Mouse (Mus musculus) left cerebral cortex, adult 2 months (tissue): Measurements from ENCODE around the gene Pxk. TPM values are rescaled to one million over a fixed set of nuclear protein-coding genes. Genes with fewer than 3 reads are reported as not detected.
A peak's percentile ranks its signal among the peaks of the same experiment; 100 is the strongest.

Experiments
- DNase-seq, 2 experiments: peaks; one replicate each; pipeline ENCODE4 v3.0.0; 2021 to 2022; ENCODE audit warnings: low spot score in 2 of 2, mixed read lengths in 1 of 2; ENCODE audit errors: extremely low spot score in 1 of 2
- H3K27ac ChIP-seq: fragments of 200-600 bp; 2 replicates; pipeline ENCODE4 v1.8.1; 2022
- H3K4me3 ChIP-seq: fragments of 200-600 bp; 2 replicates; pipeline ENCODE4 v1.8.1; 2022
- CTCF ChIP-seq: fragments of 200-600 bp; IDR thresholded peaks from 2 replicates; pipeline ENCODE4 v1.8.1; 2022; ENCODE audit warnings: antibody characterized with exemption, mild to moderate bottlenecking, moderate library complexity
- intact Hi-C: fragments of 180-260 bp; cut with DNase I; formaldehyde crosslinking; loops from one replicate; pipeline ENCODE4 v1.15.1; 2025
- long read RNA-seq, 2 experiments: library from polyadenylated mRNA; stranded (forward); transcript quantifications; one replicate each; pipeline ENCODE4 v2.0.0; 2021; ENCODE audit warnings: borderline mapping rate in 2 of 2
- total RNA-seq, 2 experiments: library from RNA; stranded (reverse); gene quantifications; 2 replicates each; pipeline ENCODE4 v1.2.3; 2021

The Pxk gene
- total RNA-seq, result 10 to 100 TPM; 34.5 to 36.6 TPM
- long read RNA-seq, experiment 1, transcript Pxk-201 (18 exons, 2,812 nt), result minor isoform, 5 of 48 reads
- long read RNA-seq, experiment 1, transcript Pxk-202 (19 exons, 2,840 nt), result major isoform, 12 of 48 reads
- long read RNA-seq, experiment 1, partial matches to known transcripts, result 2 of 48 reads
- long read RNA-seq, experiment 1, other reads (novel, unspliced or antisense), result 26 of 48 reads
- long read RNA-seq, experiment 2, transcript Pxk-202 (19 exons, 2,840 nt), result major isoform, 7 of 42 reads
- long read RNA-seq, experiment 2, transcript Pxk-205 (18 exons, 2,765 nt), result major isoform, 7 of 42 reads
- long read RNA-seq, experiment 2, partial matches to known transcripts, result 3 of 42 reads
- long read RNA-seq, experiment 2, other reads (novel, unspliced or antisense), result 21 of 42 reads

GRCm38 (mm10) chr14:8097978-8098686 is at the start of gene Pxk:
Gene Pxk, plus strand, starts transcription at chr14:8098211.
- peak within 1 kb of the TSS; percentile 83 for H3K27ac ChIP-seq
- peak; percentile 94 to 97 for DNase-seq
- no peak for TF ChIP-seq CTCF
- intact Hi-C loops, result loop anchor here (2.0 kb wide), 2 partner anchors 37 to 63 kb away; no protein-coding TSS in a partner anchor
- H3K4me3 ChIP-seq, result peak within 1 kb of the TSS; percentile 81

- no peak overlapping the region for H3K4me3 ChIP-seq
- intact Hi-C loops, result no loop called here
- no peak for DNase-seq
- H3K27ac ChIP-seq, result no peak overlapping the region
- no peak for TF ChIP-seq CTCF
These were observed 48.7 kb upstream of the Pxk start for GRCm38 (mm10) chr14:8049334-8049733.

DNA sequence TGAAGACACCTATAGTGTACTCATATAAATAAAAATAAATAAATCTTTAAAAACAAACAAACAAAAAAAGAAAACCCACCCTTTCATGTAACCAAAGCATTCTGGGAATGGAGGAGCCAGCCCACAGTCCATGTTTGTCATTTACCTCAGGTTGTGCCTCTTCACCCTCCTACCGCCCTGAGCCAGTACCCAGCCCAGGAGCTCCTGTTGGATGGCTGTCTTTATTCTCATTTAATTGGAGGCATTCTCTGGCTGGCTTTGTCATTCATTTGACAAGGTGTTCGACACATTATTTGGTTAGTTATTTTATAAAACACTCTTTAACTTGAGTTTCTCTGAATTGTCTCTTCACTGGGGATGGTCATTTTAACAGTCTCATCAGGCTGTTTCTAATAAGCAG is 46.1 kb upstream of the Pxk start:
- intact Hi-C loops, result no loop called here
- no peak overlapping the region for H3K27ac ChIP-seq
- TF ChIP-seq CTCF, result no peak

DNA sequence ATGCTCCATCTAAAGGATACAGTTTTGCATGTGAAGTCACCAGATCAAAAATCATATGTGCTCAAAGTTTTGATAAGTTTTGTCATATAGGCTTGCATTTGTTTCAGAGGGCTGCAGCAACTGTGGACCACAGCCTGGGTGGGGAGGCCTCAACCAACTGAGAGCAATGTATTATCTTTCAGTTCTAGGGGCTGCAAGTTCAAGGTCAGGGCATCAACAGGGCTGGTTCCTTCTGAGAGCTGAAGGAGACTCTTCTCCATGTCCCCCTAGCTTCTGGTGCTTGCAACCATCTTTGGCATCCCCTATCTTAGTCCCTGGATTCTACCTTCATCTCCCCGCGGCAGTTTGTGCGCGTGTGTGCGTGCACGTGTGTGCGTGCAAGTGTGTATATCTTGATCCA is 45.4 kb upstream of the Pxk start:
- intact Hi-C loops, result no loop called here

More for the DNA sequence above, 46.1 kb upstream of the Pxk start:
- DNase-seq, result no peak
- H3K4me3 ChIP-seq, result no peak overlapping the region

DNA sequence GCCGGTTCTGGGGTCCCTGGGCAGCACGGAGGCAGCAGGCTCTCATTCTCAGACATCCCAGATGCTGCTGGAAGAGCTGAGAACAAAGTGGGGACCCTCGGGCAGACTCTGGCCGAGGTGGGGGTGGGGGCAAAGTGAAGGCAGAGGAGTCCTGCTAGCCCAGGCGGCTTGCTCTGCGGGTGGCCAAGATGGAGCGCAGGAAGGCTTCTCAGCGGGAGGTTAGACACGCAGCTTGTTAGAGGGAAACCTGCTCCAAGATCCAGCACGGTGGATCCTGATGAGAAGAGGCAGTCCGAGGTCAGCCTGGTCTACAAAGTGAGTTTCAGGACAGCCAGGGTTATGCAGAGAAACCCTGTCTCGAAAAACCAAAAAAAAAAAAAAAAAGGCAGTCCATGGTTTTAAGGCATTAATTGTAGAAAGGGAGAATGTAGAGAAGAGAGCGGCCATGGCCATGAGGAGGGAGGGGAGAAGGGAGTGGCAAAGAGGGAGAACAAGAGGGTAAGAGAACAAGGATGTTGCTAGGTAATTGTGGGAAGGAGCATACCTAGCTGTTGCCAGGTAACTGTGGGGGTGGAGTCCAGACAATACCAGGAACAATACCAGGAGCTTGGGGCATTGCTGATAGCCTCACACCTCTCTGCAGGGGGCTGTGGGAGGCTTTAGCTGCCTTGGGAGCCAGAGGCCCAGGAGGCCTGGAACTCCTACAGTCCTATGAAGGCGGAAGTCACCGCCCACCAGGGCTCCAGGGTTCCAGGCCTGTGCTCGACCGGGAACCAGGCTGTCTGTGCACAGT is 43.5 kb upstream of the Pxk start:
- no peak for TF ChIP-seq CTCF
- Histone ChIP-seq H3K4me3 (no peak overlapping the region), H3K27ac (no peak overlapping the region)
- DNase-seq, result no peak
- intact Hi-C loops, result no loop called here

More for the DNA sequence above, 45.4 kb upstream of the Pxk start:
- no peak for TF ChIP-seq CTCF
- H3K27ac ChIP-seq, result no peak overlapping the region
- H3K4me3 ChIP-seq, result no peak overlapping the region
- no peak for DNase-seq

GRCm38 (mm10) chr14:8056076-8056475 is 41.9 kb upstream of the Pxk start:
- intact Hi-C loops, result no loop called here

DNA sequence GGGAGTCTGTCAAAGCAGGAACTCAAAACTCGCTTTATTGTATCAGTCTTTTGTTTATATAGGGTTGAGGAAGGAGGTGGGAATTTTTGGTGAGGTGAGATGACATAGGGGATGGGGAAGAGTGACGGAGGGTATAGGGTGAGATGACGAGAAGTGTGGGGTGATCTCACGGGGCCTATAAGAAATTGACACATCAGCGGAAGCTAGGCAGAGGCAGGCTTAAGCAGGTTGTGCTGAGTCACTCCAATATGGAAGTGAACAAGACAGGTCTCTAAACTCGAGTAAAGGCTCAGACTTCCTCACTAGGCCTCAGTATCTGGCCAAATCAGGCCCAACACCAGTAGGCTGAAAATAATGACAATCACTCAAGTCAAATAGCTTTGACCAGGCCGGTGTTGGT is 38.1 kb upstream of the Pxk start:
- Histone ChIP-seq H3K4me3 (no peak overlapping the region), H3K27ac (no peak overlapping the region)
- TF ChIP-seq CTCF, result no peak
- DNase-seq, result no peak
- intact Hi-C loops, result no loop called here

More at GRCm38 (mm10) chr14:8056076-8056475, 41.9 kb upstream of the Pxk start:
- no peak for TF ChIP-seq CTCF
- H3K27ac ChIP-seq, result no peak overlapping the region
- no peak for DNase-seq
- no peak overlapping the region for H3K4me3 ChIP-seq

DNA sequence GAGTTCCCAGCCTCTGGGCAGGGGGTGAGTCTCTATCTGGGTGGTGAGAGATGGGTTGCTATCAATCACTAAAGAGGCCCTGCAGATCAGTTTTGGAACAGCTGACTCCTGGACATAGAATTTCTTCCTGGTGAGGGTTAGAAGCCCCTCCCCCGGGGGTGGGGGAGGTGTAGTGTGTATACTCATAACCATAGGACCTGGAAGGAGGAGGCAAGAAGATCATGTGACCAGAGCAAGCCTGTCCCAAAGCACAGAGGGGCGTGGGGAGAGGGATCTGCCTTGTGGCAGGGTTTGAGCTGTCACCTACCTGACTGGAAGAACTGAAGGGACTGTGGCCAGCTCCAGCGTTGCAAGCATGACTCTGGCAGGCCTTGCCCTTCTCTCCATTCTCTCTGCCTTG is 35.9 kb upstream of the Pxk start:
- DNase-seq, result no peak

GRCm38 (mm10) chr14:8062537-8063301 is 35.3 kb upstream of the Pxk start:
- no peak for TF ChIP-seq CTCF
- Histone ChIP-seq H3K4me3 (no peak overlapping the region; the same call in 1 of the 2 replicates), H3K27ac (peak overlapping the region; percentile 91)
- DNase-seq, result no peak
- intact Hi-C loops, result no loop called here

More for the DNA sequence above, 35.9 kb upstream of the Pxk start:
- Histone ChIP-seq H3K4me3 (no peak overlapping the region), H3K27ac (peak overlapping the region; percentile 91)
- intact Hi-C loops, result no loop called here
- TF ChIP-seq CTCF, result no peak

DNA sequence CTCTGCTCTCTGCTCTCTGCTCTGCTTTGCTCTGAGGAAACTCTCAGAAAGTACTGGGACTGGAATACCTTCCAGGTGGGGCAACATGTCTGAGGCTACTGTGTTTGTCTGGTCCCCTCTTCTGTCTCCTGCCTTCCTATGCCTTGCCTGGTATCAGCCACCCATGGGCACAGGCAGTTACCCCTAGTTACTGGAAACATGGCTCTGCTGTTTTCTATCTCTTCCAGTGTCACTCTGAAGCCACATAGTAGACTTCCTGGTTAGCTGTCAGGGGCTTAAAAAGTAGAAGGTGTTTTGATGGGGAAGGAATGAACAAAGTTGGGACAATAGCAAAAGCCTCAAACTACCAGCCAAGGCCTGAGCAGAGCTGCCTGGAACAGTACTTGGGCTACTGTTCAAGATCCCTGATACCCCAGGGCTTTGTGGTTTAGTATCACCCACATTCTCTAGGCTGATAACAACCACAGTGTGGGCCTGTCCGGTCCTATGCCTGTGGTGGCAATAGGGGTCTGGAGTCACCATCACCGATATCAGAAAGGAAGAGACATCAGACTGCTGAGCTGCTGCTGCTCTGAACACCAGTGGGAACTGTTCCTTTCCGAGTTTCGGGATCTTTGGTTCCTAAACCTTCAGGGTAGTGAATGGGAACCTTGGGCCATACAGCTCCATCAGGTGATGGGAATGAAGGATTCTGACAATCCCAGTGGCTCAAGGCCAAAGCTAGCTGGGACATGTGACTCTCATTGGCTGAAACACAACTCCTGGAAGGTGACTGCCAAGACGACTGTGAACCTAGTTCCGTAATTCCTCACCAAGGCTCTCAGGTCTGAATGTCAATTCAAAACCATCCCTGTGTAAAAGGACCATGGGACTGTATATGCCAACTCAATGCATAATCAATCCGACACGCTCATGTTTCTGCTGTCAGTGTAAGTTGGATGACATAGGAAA is 33.9 kb upstream of the Pxk start:
- intact Hi-C loops, result no loop called here
- DNase-seq, result no peak
- TF ChIP-seq CTCF, result no peak
- Histone ChIP-seq H3K27ac (peak overlapping the region; percentile 67), H3K4me3 (no peak overlapping the region)
